Mouse (Mus musculus) E14TG2a.4 (cell line): Measurements from ENCODE around the gene Chst14.

Experiments
- H3K27me3 ChIP-seq: 2 replicates; pipeline ENCODE4 v1.6.1; 2014; ENCODE audit warnings: low read length, control low read depth; ENCODE audit not compliant: insufficient read depth
- H3K36me3 ChIP-seq: 2 replicates; pipeline ENCODE4 v1.6.1; 2014; ENCODE audit warnings: low read length, control low read depth; ENCODE audit not compliant: insufficient read depth
- H3K4me1 ChIP-seq: replicated peaks from 2 replicates; pipeline ENCODE4 v1.6.1; 2014; ENCODE audit warnings: low read depth, low read length, control low read depth
- H3K4me3 ChIP-seq: replicated peaks from 2 replicates; pipeline ENCODE4 v1.5.1; 2014; ENCODE audit warnings: mild to moderate bottlenecking, low read length
- H3K9me3 ChIP-seq: 2 replicates; pipeline ENCODE4 v1.6.1; 2014; ENCODE audit warnings: low read length, control low read depth
- CTCF ChIP-seq: conservative IDR thresholded peaks from 2 replicates; pipeline ENCODE4 v1.5.1; 2014; ENCODE audit warnings: low read length
- NANOG ChIP-seq: IDR thresholded peaks from 2 replicates; pipeline ENCODE4 v1.6.1; 2014; ENCODE audit warnings: borderline replicate concordance, low read length, mixed read lengths
- POU5F1 ChIP-seq: IDR thresholded peaks from 2 replicates; pipeline ENCODE4 v1.6.1; 2014; ENCODE audit warnings: low read length, borderline replicate concordance

Gene Chst14

GRCm38 (mm10) chr2:118963007-118963675 is 36.8 kb downstream of the Chst14 start:
- no peaks in the 10 kb centered on the region for H3K4me1 ChIP-seq
- peaks cover 3% of the 10 kb centered on the region; the same call in 1 of the 2 replicates for H3K27me3 ChIP-seq
- H3K9me3 ChIP-seq: no peaks in the 10 kb centered on the region
- no peak overlapping the region for H3K4me3 ChIP-seq
- TF ChIP-seq CTCF: no peak
- TF ChIP-seq POU5F1: no peak
- TF ChIP-seq NANOG: no peak
- H3K36me3 ChIP-seq: no peaks in the 10 kb centered on the region

GRCm38 (mm10) chr2:118963676-118964012 is 37.3 kb downstream of the Chst14 start:
- Histone ChIP-seq H3K36me3 (no peaks in the 10 kb centered on the region), H3K9me3 (no peaks in the 10 kb centered on the region), H3K4me1 (no peaks in the 10 kb centered on the region), H3K4me3 (no peak overlapping the region), H3K27me3 (peaks cover 3% of the 10 kb centered on the region; the same call in 1 of the 2 replicates)
- no peak for TF ChIP-seq CTCF
- no peak for TF ChIP-seq POU5F1
- TF ChIP-seq NANOG: no peak

GRCm38 (mm10) chr2:118969585-118970147 is 43.4 kb downstream of the Chst14 start:
- peaks cover 32% of the 10 kb centered on the region for H3K27me3 ChIP-seq
- no peak overlapping the region for H3K4me3 ChIP-seq
- no peaks in the 10 kb centered on the region for H3K36me3 ChIP-seq
- no peaks in the 10 kb centered on the region for H3K9me3 ChIP-seq
- 0 out of 2 replicates have a peak, but pooled peaks cover 3% of the 10 kb centered on the region for H3K4me1 ChIP-seq
- TF ChIP-seq CTCF (no peak), NANOG (no peak), POU5F1 (no peak)

- Histone ChIP-seq H3K27me3 (peaks cover 55% of the 10 kb centered on the region), H3K9me3 (no peaks in the 10 kb centered on the region), H3K36me3 (no peaks in the 10 kb centered on the region), H3K4me3 (no peak overlapping the region), H3K4me1 (peaks cover 16% of the 10 kb centered on the region)
- no peak for TF ChIP-seq POU5F1
- no peak for TF ChIP-seq NANOG
- no peak for TF ChIP-seq CTCF
Measured at GRCm38 (mm10) chr2:118972048-118972447, 45.8 kb downstream of the Chst14 start.

GRCm38 (mm10) chr2:118972687-118973376 is 46.5 kb downstream of the Chst14 start:
- H3K4me3 ChIP-seq: peak overlapping the region; percentile 35; the same call in 1 of the 2 replicates
- no peaks in the 10 kb centered on the region for H3K9me3 ChIP-seq
- TF ChIP-seq CTCF (peak; percentile 70), NANOG (no peak), POU5F1 (no peak)
- H3K36me3 ChIP-seq: no peaks in the 10 kb centered on the region
- H3K27me3 ChIP-seq: peaks cover 63% of the 10 kb centered on the region
- peaks cover 18% of the 10 kb centered on the region for H3K4me1 ChIP-seq

- TF ChIP-seq NANOG (no peak), POU5F1 (no peak), CTCF (no peak)
- Histone ChIP-seq H3K4me3 (peak overlapping the region; percentile 70), H3K27me3 (peaks cover 74% of the 10 kb centered on the region), H3K36me3 (no peaks in the 10 kb centered on the region), H3K4me1 (peaks cover 18% of the 10 kb centered on the region), H3K9me3 (no peaks in the 10 kb centered on the region)
Measured at GRCm38 (mm10) chr2:118975855-118976254, 49.6 kb downstream of the Chst14 start.

- peaks cover 18% of the 10 kb centered on the region for H3K4me1 ChIP-seq
- TF ChIP-seq CTCF: no peak; the same call in 1 of the 2 replicates
- no peak for TF ChIP-seq POU5F1
- no peak for TF ChIP-seq NANOG
- no peaks in the 10 kb centered on the region for H3K9me3 ChIP-seq
- H3K27me3 ChIP-seq: peaks cover 71% of the 10 kb centered on the region
- no peaks in the 10 kb centered on the region for H3K36me3 ChIP-seq
- peak overlapping the region; percentile 70 for H3K4me3 ChIP-seq
Measured at GRCm38 (mm10) chr2:118976282-118976929, 50.1 kb downstream of the Chst14 start.

GRCm38 (mm10) chr2:118976941-118977340 is 50.6 kb downstream of the Chst14 start:
- no peak for TF ChIP-seq NANOG
- TF ChIP-seq POU5F1: no peak
- no peak for TF ChIP-seq CTCF
- peak overlapping the region; percentile 70; the same call in 1 of the 2 replicates for H3K4me3 ChIP-seq
- H3K36me3 ChIP-seq: no peaks in the 10 kb centered on the region
- H3K4me1 ChIP-seq: peaks cover 18% of the 10 kb centered on the region
- peaks cover 69% of the 10 kb centered on the region for H3K27me3 ChIP-seq
- H3K9me3 ChIP-seq: no peaks in the 10 kb centered on the region
